Mouse (Mus musculus) erythroid progenitor cell, adult 5-6 weeks (primary cell): ENCODE data around the gene Vps37c. TPM values are rescaled to one million over a fixed set of nuclear protein-coding genes. Genes with fewer than 3 reads are reported as not detected.

ENCODE experiments used
- ATAC-seq: replicated peaks from 2 replicates; pipeline ENCODE4 v1.8.0; 2016; ENCODE audit warnings: moderate number of reproducible peaks, mild to moderate bottlenecking, moderate TSS enrichment, inconsistent platforms; ENCODE audit not compliant: poor library complexity, low FRiP score, severe bottlenecking
- total RNA-seq, 2 experiments: library from RNA; stranded (forward) in 1 of 2; stranded (reverse) in 1 of 2; fragments of 150-400 nt in 1 of 2; fragments of 186-747, 209-891 nt in 1 of 2; gene quantifications; 2 replicates each; pipeline versions ENCODE4 v1.2.3 to v1.2.4; 2015 to 2017; ENCODE audit warnings: low replicate concordance in 2 of 2

Vps37c gene
- total RNA-seq, 2 experiments from 2014 or later: 3.3 to 26.0 TPM

DNA sequence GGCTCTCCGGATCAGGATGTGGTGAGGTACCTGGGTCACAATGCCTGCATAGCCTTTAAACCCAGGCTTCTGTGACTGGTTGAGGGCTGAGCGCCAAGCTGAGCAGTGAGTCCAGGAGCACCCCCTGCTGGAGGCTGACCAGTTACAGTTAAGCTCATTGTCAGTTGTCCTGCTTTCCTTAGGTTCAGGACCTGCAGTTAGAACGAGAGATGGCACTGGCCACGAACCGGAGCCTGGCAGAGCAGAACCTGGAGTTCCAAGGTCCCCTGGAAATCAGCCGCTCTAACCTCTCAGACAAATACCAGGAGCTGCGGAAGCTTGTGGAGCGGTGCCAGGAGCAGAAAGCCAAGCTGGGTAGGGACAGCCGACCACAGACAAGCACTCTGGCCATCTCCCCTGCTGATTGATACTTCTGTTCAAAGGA, 21.6 kb downstream of the Vps37c start:
- peak; percentile 53; the same call in 1 of the 2 replicates for ATAC-seq

DNA sequence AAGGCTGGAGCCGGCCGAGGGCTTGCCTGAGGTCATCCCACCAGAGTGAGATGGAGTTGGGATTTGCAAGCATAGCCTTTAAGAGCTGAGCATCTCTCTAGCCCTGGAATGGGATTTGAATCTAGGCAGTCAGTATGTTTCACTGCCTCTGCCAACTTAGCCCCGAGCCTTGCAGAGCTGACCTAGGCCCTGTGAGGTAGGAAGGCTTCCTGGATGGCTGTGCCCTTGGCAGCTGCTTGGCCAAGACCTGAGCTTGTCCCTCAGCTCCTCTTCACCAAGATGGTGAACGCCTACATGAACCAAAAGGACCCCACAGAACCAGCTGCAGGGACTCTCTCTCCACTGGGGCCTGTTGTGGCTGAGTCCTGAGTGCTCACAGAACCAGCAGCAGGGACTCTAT, 22.2 kb downstream of the Vps37c start:
- ATAC-seq: no peak

DNA sequence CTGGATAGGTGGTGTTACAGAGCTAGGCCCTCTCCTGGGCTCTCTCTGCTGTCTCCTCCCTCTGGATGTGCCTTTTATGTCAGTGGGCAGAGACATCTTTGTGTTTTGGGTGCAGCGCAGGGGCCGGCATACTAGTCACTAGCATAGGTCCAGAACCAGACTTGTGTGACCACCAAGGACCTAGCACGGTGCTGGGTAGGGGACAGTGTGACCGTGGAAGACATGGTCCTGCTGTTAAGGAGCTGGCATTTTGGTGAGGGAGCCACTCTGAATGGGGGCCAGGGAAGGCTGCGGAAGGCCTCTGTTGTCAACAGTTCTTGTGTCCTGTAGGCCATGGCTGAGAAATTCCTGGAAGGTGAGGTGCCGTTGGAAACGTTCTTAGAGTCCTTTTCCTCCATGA, 23.7 kb downstream of the Vps37c start:
- no peak for ATAC-seq

DNA sequence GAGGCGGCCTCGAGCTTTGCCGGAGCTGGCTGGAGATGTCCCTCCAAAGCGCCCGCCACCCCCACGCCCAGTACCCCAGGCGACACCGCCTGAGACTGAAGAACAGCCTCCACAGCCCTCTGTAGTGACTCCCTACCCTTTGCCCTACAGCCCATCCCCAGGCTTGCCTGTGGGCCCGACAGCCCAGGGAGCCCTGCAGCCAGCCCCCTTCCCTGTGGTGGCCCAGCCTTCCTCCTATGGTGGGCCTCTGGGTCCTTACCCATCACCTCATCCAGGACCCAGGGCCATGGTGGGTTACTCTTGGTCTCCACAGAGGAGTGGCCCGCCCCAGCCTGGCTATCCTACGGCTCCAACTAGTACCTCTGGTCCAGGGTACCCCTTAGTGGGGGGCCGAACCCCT, 24.1 kb downstream of the Vps37c start:
- ATAC-seq: no peak

DNA sequence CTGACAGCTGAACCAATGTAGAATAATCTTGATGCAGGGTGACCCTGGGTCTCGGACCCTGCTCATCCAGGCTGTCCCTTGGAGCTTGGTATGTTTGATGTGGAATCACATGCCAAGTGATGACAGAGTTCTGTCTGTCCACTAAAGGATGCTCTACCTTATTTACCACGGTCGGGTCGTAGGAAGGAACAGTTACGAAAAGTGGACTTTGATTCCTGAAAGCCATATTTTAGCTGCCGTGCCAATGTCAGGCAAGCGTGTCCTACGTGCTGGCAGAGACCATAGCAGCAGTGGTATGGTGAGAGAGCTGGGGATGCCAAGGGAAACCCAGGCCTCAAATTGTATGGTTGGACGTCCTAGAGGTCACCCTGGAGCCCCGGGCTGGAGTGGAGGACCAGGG, 25.0 kb downstream of the Vps37c start:
- no peak for ATAC-seq

DNA sequence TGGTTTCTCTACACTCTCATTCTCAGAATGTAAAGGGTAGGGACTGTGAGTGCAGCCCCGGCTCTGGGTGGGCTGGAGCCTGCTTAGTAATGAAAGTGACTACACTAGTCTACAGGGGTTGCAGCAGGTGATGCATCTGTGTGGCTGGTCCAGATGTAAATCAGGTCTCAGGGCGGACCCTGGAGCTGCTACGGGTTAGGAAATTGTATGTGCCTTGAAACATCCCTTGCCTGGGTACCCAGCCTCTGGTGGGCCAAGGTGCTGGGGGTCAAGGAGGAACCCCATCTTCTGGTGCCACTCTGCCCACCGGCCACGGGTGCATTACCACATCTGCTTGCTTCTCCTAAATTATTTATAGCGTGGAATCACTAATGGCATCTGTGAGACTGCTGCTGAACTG, 25.6 kb downstream of the Vps37c start:
- no peak for ATAC-seq

DNA sequence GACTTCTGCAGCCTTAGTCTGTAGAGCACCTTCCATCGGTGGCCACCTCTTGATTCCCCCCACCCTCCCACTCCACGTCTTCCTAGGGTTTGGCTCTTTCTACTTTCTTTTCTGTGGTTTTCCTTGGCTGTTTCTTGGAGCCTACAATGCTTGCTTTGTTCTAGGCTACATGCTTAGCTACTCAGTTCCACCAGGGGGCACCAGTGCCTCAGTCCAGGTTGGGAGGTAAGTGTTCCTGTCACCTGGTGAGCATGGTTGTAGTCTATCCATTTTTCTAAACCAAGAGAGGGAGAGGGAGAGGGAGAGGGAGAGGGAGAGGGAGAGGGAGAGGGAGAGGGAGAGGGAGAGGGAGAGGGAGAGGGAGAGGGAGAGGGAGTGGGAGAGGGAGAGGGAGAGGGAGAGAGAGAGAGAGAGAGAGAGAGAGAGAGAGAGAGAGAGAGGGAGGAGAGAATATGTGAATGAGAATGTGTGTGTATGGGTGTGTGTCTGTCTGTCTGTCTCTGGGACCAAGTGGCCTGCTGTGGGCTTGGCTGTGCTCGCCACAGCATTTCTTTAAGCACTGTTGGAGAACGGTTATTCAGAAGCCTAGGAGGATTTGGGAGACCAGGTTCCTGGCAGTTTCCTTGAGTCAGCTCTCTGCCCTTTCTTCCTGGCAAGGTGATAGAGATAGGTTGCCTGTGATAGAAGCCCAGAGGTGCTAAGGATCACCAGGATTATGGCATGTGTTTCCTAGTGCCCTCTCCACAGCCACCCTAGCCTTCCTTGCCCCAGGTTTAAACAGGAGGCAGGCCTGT, 26.3 kb downstream of the Vps37c start:
- no peak for ATAC-seq

DNA sequence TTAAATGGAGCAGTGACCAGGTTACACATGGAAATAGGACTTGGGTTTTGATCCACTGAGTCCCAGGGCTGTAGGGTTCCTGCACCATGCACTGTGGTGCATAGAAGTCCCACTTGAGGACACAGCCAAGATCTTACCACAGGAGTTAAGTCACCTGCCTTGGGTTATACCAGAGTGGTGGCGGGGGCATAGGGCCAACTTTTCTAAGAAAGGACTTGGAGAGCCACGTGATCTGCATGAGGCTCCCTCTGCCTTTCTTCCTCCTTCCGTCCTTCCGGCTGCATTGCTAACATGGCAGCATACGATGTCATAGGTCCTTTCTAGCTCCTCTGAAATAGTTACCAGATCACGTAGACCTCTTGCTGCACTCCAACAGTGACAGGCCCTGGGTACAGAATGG, 26.9 kb downstream of the Vps37c start:
- ATAC-seq: no peak

DNA sequence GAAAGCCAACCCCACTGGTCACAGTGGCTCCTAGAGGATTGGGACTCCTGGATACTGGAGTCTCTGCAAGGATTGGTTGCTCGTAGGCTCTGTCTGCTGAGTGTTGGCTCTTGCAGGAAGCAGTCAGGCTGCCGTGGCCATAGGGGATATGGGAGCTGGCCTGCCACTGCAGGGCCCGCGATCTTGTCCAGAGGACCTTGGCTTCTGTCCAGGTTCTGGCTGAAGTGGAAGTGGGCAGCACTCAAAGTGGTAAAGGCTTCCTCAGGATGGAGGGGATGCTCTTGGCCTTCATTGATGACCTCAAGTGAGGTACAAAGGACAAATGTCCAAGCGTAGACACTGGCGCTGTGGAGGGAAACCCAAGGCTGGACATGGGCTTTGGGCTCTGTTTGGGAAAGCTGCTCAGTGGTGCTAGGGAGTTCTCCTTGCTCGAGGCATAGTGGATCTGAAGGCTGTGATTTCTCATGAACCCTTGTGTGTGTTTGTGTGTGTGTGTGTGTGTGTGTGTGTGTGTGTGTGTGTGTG, 29.8 kb downstream of the Vps37c start:
- ATAC-seq: no peak

DNA sequence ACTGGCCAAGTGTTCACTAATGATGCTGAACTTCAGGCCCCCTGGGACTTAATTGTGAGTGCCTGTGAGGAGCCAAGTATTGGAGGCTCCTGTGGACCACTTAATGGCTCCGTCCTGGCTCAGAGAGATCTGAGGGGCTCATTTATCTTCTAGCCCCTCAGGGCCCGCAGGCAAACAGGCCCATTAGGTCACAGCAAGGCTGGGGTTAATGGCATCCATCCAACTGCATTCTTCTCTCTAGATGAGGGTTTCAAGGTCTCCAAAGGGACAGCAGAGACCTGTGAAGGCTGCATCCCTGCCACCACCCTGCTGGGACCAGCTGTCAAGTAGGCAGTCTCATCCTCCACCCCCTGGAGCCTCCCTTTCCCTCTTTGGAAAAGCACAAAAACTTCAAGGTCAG, 31.2 kb downstream of the Vps37c start:
- ATAC-seq: no peak

DNA sequence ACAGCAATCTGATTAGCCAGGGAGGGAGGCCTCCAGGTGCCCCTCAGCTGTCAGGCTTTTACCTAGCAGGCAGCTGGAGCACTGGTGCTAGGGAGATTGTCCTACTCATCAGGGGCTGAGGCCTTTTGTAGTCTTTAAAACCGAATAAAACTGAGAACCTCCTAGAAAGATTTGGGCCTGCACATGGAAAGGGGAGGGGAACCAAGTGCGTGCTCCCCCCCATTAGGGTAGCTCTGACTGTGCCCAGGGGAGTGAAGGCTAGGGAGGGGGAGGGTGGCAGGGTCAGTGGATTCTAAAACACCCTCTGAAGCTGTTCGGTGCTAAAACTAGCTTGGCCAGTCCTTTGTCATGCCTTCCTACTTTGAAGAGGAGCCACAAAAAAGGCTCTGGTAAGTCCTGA, 32.0 kb downstream of the Vps37c start:
- ATAC-seq: no peak

DNA sequence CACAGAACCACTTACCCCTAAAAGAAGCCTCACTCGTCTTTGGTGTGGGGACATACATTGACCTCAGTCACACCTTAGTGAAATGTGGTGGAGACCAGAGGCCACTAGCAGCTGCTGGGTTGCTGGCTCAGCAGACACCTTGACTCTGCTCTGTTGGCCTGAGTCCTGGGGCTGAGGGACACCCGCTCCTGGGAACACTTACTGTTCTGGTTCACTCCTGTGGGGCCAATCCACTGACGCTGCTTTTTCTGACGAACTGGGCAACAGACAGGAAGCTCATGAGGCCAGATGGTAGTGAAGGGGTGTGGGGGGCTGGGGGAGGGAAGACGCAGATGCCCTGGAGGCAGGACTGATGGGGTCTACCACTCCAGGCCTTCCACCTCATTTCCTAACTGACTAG, 32.5 kb downstream of the Vps37c start:
- no peak for ATAC-seq

DNA sequence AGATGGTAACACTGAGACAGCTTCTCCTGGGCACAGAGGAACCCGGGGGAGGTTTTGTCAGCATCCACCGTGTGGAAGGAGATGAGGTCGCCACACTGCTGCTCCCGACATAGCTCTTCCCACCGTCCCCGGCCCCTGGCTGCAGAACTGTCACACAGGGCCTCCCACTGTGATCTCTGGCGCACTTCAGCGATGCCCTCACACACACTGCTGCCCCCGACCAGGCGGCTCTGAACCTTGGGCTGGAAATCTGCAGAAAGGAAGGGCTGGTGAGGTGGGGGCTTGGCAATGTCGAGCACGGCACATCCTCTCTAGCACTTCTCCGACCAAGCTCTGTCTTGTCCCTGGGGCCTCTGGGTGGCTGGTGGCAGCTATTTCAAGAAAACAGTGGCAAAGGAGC, 34.5 kb downstream of the Vps37c start:
- no peak for ATAC-seq

DNA sequence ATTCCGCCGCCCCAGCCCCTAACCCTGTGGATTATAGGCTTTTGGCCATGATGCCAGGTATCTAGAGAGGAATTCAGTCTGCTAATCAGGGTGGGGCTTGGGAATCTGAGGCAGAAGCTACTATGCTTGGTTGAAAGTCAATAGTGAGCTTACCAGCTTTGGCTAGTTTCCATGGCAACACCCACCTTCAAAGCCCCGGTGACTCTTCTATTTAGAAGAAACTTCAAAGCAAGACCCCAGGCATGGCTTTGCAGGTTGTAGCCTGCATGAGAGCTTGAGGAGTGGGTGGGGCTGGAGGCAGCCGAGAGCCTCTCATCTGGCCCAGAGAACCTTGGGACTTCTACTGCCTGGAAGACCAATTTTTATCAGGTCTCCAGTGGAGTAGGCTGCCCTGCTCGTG, 35.1 kb downstream of the Vps37c start:
- no peak for ATAC-seq

DNA sequence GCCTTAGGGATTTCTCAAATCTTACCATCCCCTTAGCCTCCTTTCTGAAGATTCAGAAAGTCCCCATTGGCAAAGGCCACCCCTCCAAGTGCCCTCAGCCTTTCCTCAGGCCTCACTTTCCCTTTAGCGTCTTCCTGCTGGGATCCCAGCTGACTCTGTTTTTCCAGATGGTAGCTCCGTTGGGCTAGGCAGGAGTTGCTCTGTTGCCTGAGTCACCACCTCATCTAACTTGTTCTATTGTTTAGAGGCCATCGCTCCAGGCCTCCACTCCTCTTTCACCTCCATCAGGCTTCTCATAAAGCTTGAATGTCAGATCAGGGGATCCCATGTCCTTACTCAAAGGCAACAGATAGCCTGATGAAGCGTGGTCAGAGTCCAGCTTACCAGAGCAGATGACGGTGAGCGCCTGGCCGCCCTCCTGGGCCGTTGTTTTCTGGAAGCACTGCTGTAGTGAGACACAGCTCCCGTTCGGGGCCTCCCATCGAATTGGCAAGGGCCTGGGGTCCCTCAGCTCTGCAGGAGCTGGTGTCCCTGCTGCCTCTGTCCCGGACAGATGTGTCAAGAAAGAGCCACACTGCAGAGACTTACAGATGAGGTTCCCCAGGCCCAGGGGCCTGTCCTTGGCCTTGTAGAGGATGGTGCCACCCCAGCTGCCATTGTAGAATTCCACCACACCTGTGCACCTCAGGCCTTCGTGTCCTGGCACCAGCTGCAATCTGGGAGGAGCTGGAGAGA, 36.3 kb downstream of the Vps37c start:
- ATAC-seq: no peak

DNA sequence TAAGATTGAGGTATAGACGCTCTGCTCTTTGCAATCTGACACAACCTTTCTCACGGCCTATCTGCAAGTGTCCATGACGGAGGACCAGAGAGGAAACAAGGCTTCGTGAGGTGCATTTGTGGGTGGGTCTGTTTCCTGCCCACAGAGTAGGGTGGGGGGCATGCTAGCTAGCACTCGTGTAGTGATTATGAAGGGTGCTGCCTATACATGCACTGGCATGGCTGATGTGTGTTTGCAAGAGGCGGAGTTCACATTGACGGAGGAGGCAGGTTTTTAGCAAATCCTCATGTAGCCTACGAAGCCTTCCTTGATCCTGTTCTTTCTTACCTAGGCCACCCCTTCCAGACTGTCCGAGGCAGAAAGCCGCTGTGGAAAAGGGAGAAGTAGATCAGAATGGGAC, 41.4 kb downstream of the Vps37c start:
- no peak for ATAC-seq

DNA sequence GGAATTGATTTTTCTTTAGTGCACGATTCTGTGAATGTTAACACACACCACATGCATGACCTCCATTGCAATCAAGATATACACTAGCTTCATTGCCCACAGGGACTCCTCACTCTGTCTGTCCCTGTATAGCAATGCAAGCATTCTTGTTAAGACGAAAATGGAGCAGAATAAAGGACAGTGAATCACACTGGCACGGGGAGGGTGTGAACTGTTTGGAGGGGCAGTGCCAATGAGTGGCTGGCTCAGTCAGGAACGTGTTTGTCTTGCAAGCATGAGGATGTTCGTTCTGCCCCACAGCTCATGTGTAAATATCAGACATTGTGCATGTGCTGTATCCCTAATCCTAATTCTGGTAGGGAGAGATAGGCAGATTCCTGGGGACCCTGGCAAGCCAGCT, 41.9 kb downstream of the Vps37c start:
- no peak for ATAC-seq

DNA sequence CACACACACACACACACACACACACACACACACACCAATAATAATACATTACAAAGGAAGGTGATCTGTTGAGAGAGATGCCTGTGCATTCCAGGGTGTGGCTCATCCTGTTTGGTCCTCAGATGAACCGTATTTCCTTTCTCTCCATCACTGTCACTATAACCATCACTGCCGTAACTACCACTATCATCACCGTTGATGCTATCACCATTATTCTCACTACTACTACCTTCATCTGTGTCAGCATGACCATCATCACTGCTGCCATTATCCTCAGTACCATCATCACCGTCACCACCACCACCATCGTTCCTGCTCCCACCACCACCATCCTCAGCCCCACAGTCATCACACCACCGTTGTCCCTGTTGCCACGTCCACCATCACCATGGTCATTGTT, 43.4 kb downstream of the Vps37c start:
- no peak for ATAC-seq

DNA sequence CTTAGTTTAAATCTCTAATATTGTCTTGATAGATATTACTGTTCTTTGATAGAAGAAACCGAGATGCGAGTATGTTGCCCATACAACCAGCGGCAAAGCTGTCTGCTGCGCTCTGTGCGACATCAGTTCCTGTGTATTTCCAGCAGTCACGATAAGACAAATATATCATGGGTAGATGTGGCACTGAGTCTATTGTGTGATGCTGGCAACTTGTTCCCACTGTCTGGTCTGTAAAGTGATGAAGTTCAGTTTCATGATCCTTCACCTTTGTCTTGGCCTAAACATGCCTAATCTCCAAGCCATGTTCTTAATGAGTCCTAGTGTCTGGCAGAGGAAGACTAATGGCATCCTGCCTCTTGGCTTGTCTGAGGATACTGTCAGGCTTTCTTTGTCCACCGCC, 44.2 kb downstream of the Vps37c start:
- ATAC-seq: no peak

DNA sequence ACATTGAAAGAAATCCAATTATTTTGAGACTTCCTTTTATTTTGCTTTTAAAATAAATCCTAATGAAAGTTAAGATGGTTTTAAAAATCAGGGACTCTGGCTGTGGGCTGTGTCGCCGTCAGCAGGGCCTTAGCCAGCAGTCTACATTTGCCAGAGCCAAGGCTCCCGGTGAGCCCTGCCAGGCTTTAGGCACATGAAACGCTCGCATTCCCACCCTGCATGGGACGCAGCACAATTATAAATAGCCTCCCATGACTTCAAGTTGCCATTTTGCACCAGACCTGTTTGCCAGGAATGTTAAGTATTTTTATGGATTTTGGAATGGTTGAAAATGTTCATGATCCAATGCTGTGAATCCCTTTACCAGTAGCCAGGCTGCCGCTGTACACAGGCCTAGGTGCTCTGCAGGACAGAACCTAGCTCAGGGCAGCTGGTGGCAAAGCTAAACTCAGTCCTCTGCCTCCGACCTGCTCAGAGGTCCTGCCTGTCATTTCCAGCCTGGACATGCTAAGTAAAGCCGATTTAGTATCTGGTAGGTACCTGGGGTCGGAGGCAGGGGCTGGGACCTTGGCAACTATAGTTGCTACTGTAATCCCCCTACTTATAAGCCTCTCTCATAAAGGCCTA, 45.1 kb downstream of the Vps37c start:
- no peak for ATAC-seq

DNA sequence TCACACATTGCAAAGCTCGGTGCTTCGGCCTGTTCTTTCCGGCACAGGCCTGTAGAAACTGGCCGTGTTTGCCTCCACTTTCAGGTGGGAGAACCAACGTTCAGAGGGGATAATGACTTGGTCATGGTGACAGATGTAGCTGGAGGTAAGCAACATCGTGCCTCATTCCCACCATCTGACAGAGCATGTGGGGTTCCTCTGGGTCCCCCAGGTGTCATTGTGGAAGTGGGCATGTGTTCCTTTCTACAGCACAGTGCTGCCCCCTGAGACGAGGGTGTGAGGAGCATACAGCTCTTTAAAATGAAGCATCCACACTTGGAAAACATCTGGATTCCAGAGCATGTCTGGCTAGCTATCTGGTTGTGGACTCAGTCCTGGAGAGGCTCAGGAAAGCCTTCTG, 46.0 kb downstream of the Vps37c start:
- ATAC-seq: no peak
